In genomic region chr2:43479871-43480270, GRCm38 (mm10) we compare ENCODE assay signal across 22 mouse cellular contexts.
A peak's percentile ranks its signal among the peaks of the same experiment; 100 is the strongest.
DNase-seq lines count a peak whose midpoint lies in the region; ATAC-seq and TF ChIP-seq lines count a peak whose summit lies in the region.
"Had no signal": no experiment of that assay in that cellular context is flagged by ENCODE, and none has a peak within 500 bp of the region (broad histone marks: within the 10 kb centered on the region; RNA-seq: fewer than 3 reads in every experiment).

No protein-coding gene starts in this region.

- H3K27ac ChIP-seq in kidney, adult 2 months (ENCODE audit: insufficient read depth, low read depth, low read length), result no peak overlapping the region
- H3K27ac ChIP-seq in liver, adult 2 months (replicated peaks; ENCODE audit: insufficient read depth, low read depth, low read length), result peak overlapping the region; percentile 89
- no peak overlapping the region for H3K27ac ChIP-seq in liver, embryonic 11.5 days (ENCODE audit: low read depth, low read length)
- H3K27ac ChIP-seq in liver, postnatal 0 days (ENCODE audit: low read depth), result no peak overlapping the region

- no peaks in the 10 kb centered on the region for H3K4me1 ChIP-seq in kidney, adult 2 months (ENCODE audit: control insufficient read depth, insufficient read depth, low read length)
- peaks cover 9% of the 10 kb centered on the region; the same call in 1 of the 2 replicates for H3K4me1 ChIP-seq in liver, adult 2 months (ENCODE audit: control insufficient read depth, insufficient read depth, low read length)
- H3K4me1 ChIP-seq in liver, embryonic 11.5 days (replicated peaks; ENCODE audit: control insufficient read depth, insufficient read depth, low read length), result no peaks in the 10 kb centered on the region
- H3K4me1 ChIP-seq in liver, postnatal 0 days (ENCODE audit: insufficient read depth), result no peaks in the 10 kb centered on the region

- H3K9ac ChIP-seq in liver, adult 2 months (ENCODE audit: low read depth, low read length), result no peak overlapping the region
- no peak overlapping the region for H3K9ac ChIP-seq in liver, embryonic 11.5 days (ENCODE audit: low read depth, low read length)
- no peak overlapping the region for H3K9ac ChIP-seq in liver, postnatal 0 days (replicated peaks)

- no peak for TF ChIP-seq EP300 in liver, postnatal 0 days (IDR thresholded peaks at IDR 0.05; ENCODE audit: low read depth)

- no peak overlapping the region for H3K4me3 ChIP-seq in kidney, adult 2 months (ENCODE audit: insufficient read depth, low read depth, low read length)
- H3K4me3 ChIP-seq in liver, adult 2 months (ENCODE audit: insufficient read depth, low read depth, low read length), result no peak overlapping the region
- no peak overlapping the region for H3K4me3 ChIP-seq in liver, embryonic 11.5 days (ENCODE audit: low read depth, low read length)
- no peak overlapping the region for H3K4me3 ChIP-seq in liver, postnatal 0 days (ENCODE audit: low read depth, low read length)

- peak; percentile 10 for DNase-seq in kidney, adult 2 months
- no peak for DNase-seq in kidney, postnatal 14 days
- peak; percentile 2 for DNase-seq in kidney, adult 9 months
- DNase-seq in kidney, adult 11 months, result no peak
- peak; percentile 93 for DNase-seq in liver, adult 2 months (ENCODE audit: extremely low read depth, low read depth, low spot score)
- no peak for DNase-seq in liver, embryonic 11.5 days (ENCODE audit: low spot score)
- DNase-seq in liver, postnatal 0 days, result no peak
- DNase-seq in liver, result no peak
- DNase-seq: adrenal gland, adult 2 months; adrenal gland, adult 8-10 months; adrenal gland, postnatal 10 days; adrenal gland, postnatal 14 days; adrenal gland, postnatal 25 days; adrenal gland, postnatal 36 days; B cell, adult 2 months; cerebellum, adult 11 months; cerebellum, adult 11-12 months had no signal

- 10% methylated on average over 1 of the region's 1 CpGs for WGBS in kidney, adult 2 months
- WGBS in liver, adult 2 months, result 5% methylated on average over 1 of the region's 1 CpGs
- 30% methylated on average over 1 of the region's 1 CpGs for WGBS in liver, embryonic 11.5 days
- WGBS in liver, postnatal 0 days (ENCODE audit: insufficient replicate concordance), result 32% methylated on average over 1 of the region's 1 CpGs

- no peaks in the 10 kb centered on the region for H3K9me3 ChIP-seq in liver, embryonic 11.5 days (ENCODE audit: control insufficient read depth, low read length)
- no peaks in the 10 kb centered on the region for H3K9me3 ChIP-seq in liver, postnatal 0 days (ENCODE audit: low read length)
- H3K9me3 ChIP-seq: G1E had no signal

- ATAC-seq in liver, embryonic 11.5 days (replicated peaks; ENCODE audit: low FRiP score), result no peak
- peak; percentile 36; the same call in 1 of the 2 replicates for ATAC-seq in liver, postnatal 0 days
- ATAC-seq: activated CD4-positive, CD25-positive, alpha-beta regulatory T cell, adult 4 months; CD4-positive, CD25-positive, alpha-beta regulatory T cell, adult 4 months; Patski had no signal

- TF ChIP-seq POLR2A in kidney, adult 2 months (IDR thresholded peaks at IDR 0.05; ENCODE audit: low read depth, low read length), result no peak
- TF ChIP-seq POLR2A in liver, adult 2 months (IDR thresholded peaks at IDR 0.05; ENCODE audit: extremely low read depth, insufficient read depth, low read length), result no peak

- TF ChIP-seq CTCF in kidney, adult 2 months (conservative IDR thresholded peaks at IDR 0.05; ENCODE audit: insufficient read depth, insufficient read length, low read depth, low read length), result no peak
- no peak for TF ChIP-seq CTCF in liver, adult 2 months (IDR thresholded peaks at IDR 0.05; ENCODE audit: low read depth, low read length)
- no peak for TF ChIP-seq CTCF in liver, postnatal 0 days (IDR thresholded peaks at IDR 0.05; ENCODE audit: low read depth)

- no peak overlapping the region for H3K4me2 ChIP-seq in liver, embryonic 11.5 days
- H3K4me2 ChIP-seq in liver, postnatal 0 days (ENCODE audit: low read depth, low read length), result no peak overlapping the region

- no peaks in the 10 kb centered on the region for H3K79me2 ChIP-seq in liver, adult 2 months (ENCODE audit: control insufficient read depth, insufficient read depth, low read length)

- no peaks in the 10 kb centered on the region for H3K36me3 ChIP-seq in kidney, adult 2 months (ENCODE audit: control insufficient read depth, insufficient read depth, low read length)
- H3K36me3 ChIP-seq in liver, adult 2 months (ENCODE audit: control insufficient read depth, insufficient read depth, low read length), result no peaks in the 10 kb centered on the region
- no peaks in the 10 kb centered on the region for H3K36me3 ChIP-seq in liver, embryonic 11.5 days (ENCODE audit: control insufficient read depth, insufficient read depth, low read length)
- H3K36me3 ChIP-seq in liver, postnatal 0 days (replicated peaks; ENCODE audit: insufficient read depth, low read length), result no peaks in the 10 kb centered on the region
- H3K36me3 ChIP-seq: G1E had no signal

- H3K27me3 ChIP-seq in kidney, adult 2 months (replicated peaks; ENCODE audit: control insufficient read depth, insufficient read depth, low read length), result no peaks in the 10 kb centered on the region
- no peaks in the 10 kb centered on the region for H3K27me3 ChIP-seq in liver, adult 2 months (ENCODE audit: control insufficient read depth, insufficient read depth, low read length)
- H3K27me3 ChIP-seq in liver, embryonic 11.5 days (replicated peaks; ENCODE audit: control insufficient read depth, insufficient read depth, low read length), result no peaks in the 10 kb centered on the region
- no peaks in the 10 kb centered on the region for H3K27me3 ChIP-seq in liver, postnatal 0 days (ENCODE audit: insufficient read depth, low read length)
- H3K27me3 ChIP-seq: CH12.LX, Patski had no signal

Comparison
In these comparisons a context has a peak if more than half of its experiments do, and no peak if none do; other contexts are left out.
1. DNase-seq: peak in kidney, adult 2 months (single experiment), kidney, adult 9 months (single experiment) and liver, adult 2 months (single experiment); none in kidney, postnatal 14 days (single experiment), kidney, adult 11 months (single experiment), liver, embryonic 11.5 days (single experiment), liver, postnatal 0 days (single experiment) and liver (single experiment).